Mouse (Mus musculus) small intestine, adult 2 months (tissue): Measurements from ENCODE around the gene Cep152.

ENCODE experiments used
- CTCF ChIP-seq: fragments of 200-500 bp; IDR thresholded peaks from 2 replicates; pipeline ENCODE4 v1.5.1; 2012; ENCODE audit warnings: low read depth, mild to moderate bottlenecking, control low read depth, inconsistent platforms, low read length, moderate library complexity, mixed read lengths; ENCODE audit not compliant: insufficient replicate concordance, insufficient read length; ENCODE audit errors: extremely low read depth
- POLR2A ChIP-seq: fragments of 200-500 bp; IDR thresholded peaks from 2 replicates; pipeline ENCODE4 v1.6.1; 2012; ENCODE audit warnings: low read depth, mild to moderate bottlenecking, control low read depth, inconsistent platforms, low read length, moderate library complexity

DNA sequence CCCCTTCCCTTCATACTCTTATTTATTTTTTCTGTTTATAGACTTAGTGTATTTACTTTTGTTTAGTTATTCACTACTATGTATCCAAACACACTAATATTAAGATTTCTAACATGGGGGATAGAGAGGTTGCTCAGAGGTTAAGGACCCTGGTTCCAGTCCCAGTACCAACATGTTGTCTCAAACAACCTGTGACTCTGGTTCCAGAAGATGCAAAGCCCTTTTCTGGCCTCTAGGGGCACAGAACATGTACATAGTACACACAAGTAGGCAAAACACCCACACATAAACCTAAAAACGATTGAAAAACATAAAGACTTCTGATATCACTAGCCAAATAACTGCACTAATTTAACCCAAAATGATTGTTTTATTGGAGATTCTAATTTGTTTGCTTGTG is 45.9 kb upstream of the Cep152 start:
- no peak for TF ChIP-seq POLR2A
- no peak for TF ChIP-seq CTCF
